Mouse (Mus musculus): ENCODE measurements around the gene Plekhh3.

GRCm38 (mm10) chr11:101218436-101219055, 47.4 kb upstream of the Plekhh3 start:
- no peak for TF ChIP-seq POLR2A (IDR thresholded peaks at IDR 0.05; ENCODE audit: insufficient read depth, low read length)
- TF ChIP-seq CTCF (IDR thresholded peaks at IDR 0.05; ENCODE audit: low read depth, low read length) = no peak
- no peak for TF ChIP-seq EP300 (IDR thresholded peaks at IDR 0.05; ENCODE audit: insufficient read depth, low read depth, low read length)

Measured in ES-Bruce4 (cell line).